Mouse (Mus musculus) CH12.LX (cell line): ENCODE results near the gene Rex1bd. TPM values are rescaled to one million over a fixed set of nuclear protein-coding genes. Genes with fewer than 3 reads are reported as not detected.
A peak's percentile ranks its signal among the peaks of the same experiment; 100 is the strongest.

ENCODE experiments used
- DNase-seq: peaks from one replicate; pipeline ENCODE4 v3.0.0-alpha.2; 2013; ENCODE audit errors: extremely low read depth
- H3K27ac ChIP-seq: 2 replicates; pipeline ENCODE4 v1.5.1; 2012; ENCODE audit warnings: low read depth, mild to moderate bottlenecking, control low read depth, moderate library complexity; ENCODE audit not compliant: insufficient read depth
- H3K27me3 ChIP-seq: replicated peaks from 2 replicates; pipeline ENCODE3; 2012; ENCODE audit warnings: inconsistent platforms
- H3K36me3 ChIP-seq, 2 experiments: replicated peaks in 1 of 2; 2 replicates each; pipeline versions ENCODE3 to v1.6.1; 2012; ENCODE audit warnings: inconsistent platforms in 1 of 2, low read length in 1 of 2, mild to moderate bottlenecking in 1 of 2, mixed read lengths in 1 of 2, moderate library complexity in 1 of 2; ENCODE audit not compliant: control insufficient read depth in 1 of 2, insufficient read depth in 1 of 2
- H3K4me1 ChIP-seq, 2 experiments: 2 replicates each; pipeline ENCODE4 v1.6.1; 2012; ENCODE audit warnings: inconsistent platforms in 1 of 2, moderate library complexity in 1 of 2; ENCODE audit not compliant: insufficient read depth in 2 of 2, control insufficient read depth in 1 of 2
- H3K4me2 ChIP-seq: 2 replicates; pipeline ENCODE4 v1.6.1; 2012; ENCODE audit warnings: low read depth, mild to moderate bottlenecking, control low read depth; ENCODE audit not compliant: poor library complexity, insufficient read depth, severe bottlenecking
- H3K4me3 ChIP-seq, 3 experiments: fragments of 150-350 bp in 1 of 3; sonication (generic) in 1 of 3; replicated peaks in 1 of 3; 2 replicates each; pipeline versions ENCODE3 to v1.5.1; 2011 to 2012; ENCODE audit warnings: low read depth in 2 of 3, low read length in 2 of 3, mild to moderate bottlenecking in 2 of 3, moderate library complexity in 2 of 3, control low read depth in 1 of 3, improper control_type of control experiment in 1 of 3, inconsistent platforms in 1 of 3, mixed read lengths in 1 of 3; ENCODE audit not compliant: poor library complexity in 1 of 3
- H3K79me2 ChIP-seq: replicated peaks from 2 replicates; pipeline ENCODE4 v1.6.1; 2012; ENCODE audit warnings: mild to moderate bottlenecking, moderate library complexity; ENCODE audit not compliant: control insufficient read depth, poor library complexity, insufficient read depth, severe bottlenecking; ENCODE audit errors: extremely low read depth
- H3K9ac ChIP-seq: 2 replicates; pipeline ENCODE4 v1.6.1; 2012; ENCODE audit warnings: low read depth, mild to moderate bottlenecking, control low read depth, moderate library complexity; ENCODE audit not compliant: insufficient read depth
- H3K9me3 ChIP-seq: replicated peaks from 2 replicates; pipeline ENCODE3; 2012; ENCODE audit warnings: low read length, inconsistent platforms, mixed read lengths
- BHLHE40 ChIP-seq: IDR thresholded peaks from 2 replicates; pipeline ENCODE4 v1.6.1; 2011; ENCODE audit warnings: mild to moderate bottlenecking, low read depth, low read length, improper control_type of control experiment
- CHD1 ChIP-seq: IDR thresholded peaks from 2 replicates; pipeline ENCODE4 v1.6.1; 2012; ENCODE audit warnings: low read depth, low read length, improper control_type of control experiment, inconsistent platforms
- ELF1 ChIP-seq: IDR thresholded peaks from 2 replicates; pipeline ENCODE4 v1.6.1; 2014; ENCODE audit warnings: low read depth, mild to moderate bottlenecking, inconsistent platforms, low read length, improper control_type of control experiment
- EP300 ChIP-seq: IDR thresholded peaks from 2 replicates; pipeline ENCODE4 v1.6.1; 2011; ENCODE audit warnings: low read length, improper control_type of control experiment
- GABPA ChIP-seq: IDR thresholded peaks from 2 replicates; pipeline ENCODE4 v1.6.1; 2012; ENCODE audit warnings: low read depth, low read length, improper control_type of control experiment, inconsistent platforms; ENCODE audit not compliant: insufficient replicate concordance
- HCFC1 ChIP-seq: IDR thresholded peaks from 2 replicates; pipeline ENCODE4 v1.6.1; 2012; ENCODE audit warnings: low read depth, mild to moderate bottlenecking, inconsistent platforms, low read length, improper control_type of control experiment
- JUN ChIP-seq: IDR thresholded peaks from 2 replicates; pipeline ENCODE4 v1.6.1; 2011; ENCODE audit warnings: low read depth, mild to moderate bottlenecking, low read length, improper control_type of control experiment, moderate library complexity; ENCODE audit not compliant: insufficient read depth
- MAZ ChIP-seq: IDR thresholded peaks from 2 replicates; pipeline ENCODE4 v1.6.1; 2012; ENCODE audit warnings: low read depth, mild to moderate bottlenecking, inconsistent platforms, low read length, improper control_type of control experiment, moderate library complexity
- MYC ChIP-seq: IDR thresholded peaks from 2 replicates; pipeline ENCODE4 v1.6.1; 2011; ENCODE audit warnings: low read depth, mild to moderate bottlenecking, improper control_type of control experiment, low read length
- NELFE ChIP-seq: IDR thresholded peaks from 2 replicates; pipeline ENCODE4 v1.6.1; 2011; ENCODE audit warnings: low read depth, low read length, improper control_type of control experiment
- POLR2A ChIP-seq: IDR thresholded peaks from 2 replicates; pipeline ENCODE4 v1.6.1; 2011; ENCODE audit warnings: low read depth, mild to moderate bottlenecking, improper control_type of control experiment, low read length
- RAD21 ChIP-seq: IDR thresholded peaks from 2 replicates; pipeline ENCODE4 v1.6.1; 2011; ENCODE audit warnings: low read depth, mild to moderate bottlenecking, low read length, improper control_type of control experiment, moderate library complexity
- RCOR1 ChIP-seq: conservative IDR thresholded peaks from 2 replicates; pipeline ENCODE4 v1.6.1; 2012; ENCODE audit warnings: low read depth, mild to moderate bottlenecking, inconsistent platforms, low read length, improper control_type of control experiment
- SMC3 ChIP-seq: IDR thresholded peaks from 2 replicates; pipeline ENCODE4 v1.6.1; 2011; ENCODE audit warnings: low read depth, low read length, improper control_type of control experiment
- USF1 ChIP-seq: IDR thresholded peaks from 2 replicates; pipeline ENCODE4 v1.6.1; 2014; ENCODE audit warnings: low read depth, mild to moderate bottlenecking, inconsistent platforms, low read length, improper control_type of control experiment
- USF2 ChIP-seq: conservative IDR thresholded peaks from 2 replicates; pipeline ENCODE4 v1.6.1; 2011; ENCODE audit warnings: low read depth, low read length, improper control_type of control experiment
- ZKSCAN1 ChIP-seq: IDR thresholded peaks from 2 replicates; pipeline ENCODE4 v1.6.1; 2012; ENCODE audit warnings: low read depth, inconsistent platforms, low read length, improper control_type of control experiment, borderline replicate concordance
- ZNF384 ChIP-seq: IDR thresholded peaks from 2 replicates; pipeline ENCODE4 v1.6.1; 2012; ENCODE audit warnings: low read depth, low read length, improper control_type of control experiment, inconsistent platforms
- dilution Hi-C: fragments of 300-500 bp; cut with MboI; formaldehyde crosslinking; loops from 2 replicates; pipeline ENCODE4 v1.14.3; 2020; ENCODE audit warnings: low sequenced_read_pairs; ENCODE audit not compliant: extremely low pct_unique_long_range_greater_than_20kb, extremely low pct_ligation_motif_present
- in situ Hi-C: fragments of 300-500 bp; cut with MboI; formaldehyde crosslinking; loops from 3 replicates; pipeline ENCODE4 v1.14.3; 2019; ENCODE audit warnings: low sequenced_read_pairs, low pct_ligation_motif_present, low pct_unique_long_range_greater_than_20kb, mixed read lengths
- polyA plus RNA-seq: library from polyadenylated mRNA; unstranded; fragments of >175 nt; gene quantifications from 2 replicates; pipeline ENCODE4 v1.2.1, GENCODE M21; 2012; ENCODE audit warnings: low read depth; ENCODE audit not compliant: insufficient read length
- total RNA-seq, 2 experiments: library from RNA; depleted of rRNA; stranded (reverse); fragments of 300-350 nt in 1 of 2; fragments of >200 nt in 1 of 2; gene quantifications; 2 replicates each; pipeline ENCODE4 v1.2.3; 2012 to 2014

Gene Rex1bd
- total and polyA plus RNA-seq, 3 experiments = 38.4 to 90.0 (median 47.8) TPM

- Histone ChIP-seq H3K27me3 (no peaks in the 10 kb centered on the region), H3K4me3 (peak overlapping the region; percentile 93 to 94 (median 94)), H3K9ac (peak overlapping the region; percentile 90), H3K4me2 (peak overlapping the region; percentile 79), H3K79me2 (peaks cover 30% of the 10 kb centered on the region), H3K27ac (no peak overlapping the region), H3K36me3 (peaks cover 10 to 52% of the 10 kb centered on the region in 2 experiments), H3K9me3 (no peaks in the 10 kb centered on the region), H3K4me1 (peaks cover 12 to 51% of the 10 kb centered on the region in 2 experiments)
- no peak for DNase-seq
- TF ChIP-seq ZNF384 (no peak), EP300 (no peak)
- in situ Hi-C loops (loop anchor here (10.0 kb wide), 1 partner anchor 64 kb away; the partner anchor contains the start of gene Ssbp4), dilution Hi-C loops (no loop called here)
These were observed 34.0 kb upstream of the Rex1bd start for GRCm38 (mm10) chr8:70540507-70541071.

GRCm38 (mm10) chr8:70540013-70540506, 33.5 kb upstream of the Rex1bd start:
- Histone ChIP-seq H3K9me3 (no peaks in the 10 kb centered on the region), H3K4me2 (peak overlapping the region; percentile 79)
- TF ChIP-seq USF2 = no peak
- no peak for TF ChIP-seq RAD21
- TF ChIP-seq JUN = no peak
- TF ChIP-seq MAZ = no peak
- no peak for TF ChIP-seq BHLHE40
- TF ChIP-seq RCOR1 = no peak
- TF ChIP-seq USF1 = no peak
- TF ChIP-seq NELFE = no peak
- no peak for TF ChIP-seq POLR2A
- TF ChIP-seq ELF1 = no peak
- no peak for TF ChIP-seq SMC3
- TF ChIP-seq MYC = no peak
- no peak for TF ChIP-seq HCFC1
- no peak for TF ChIP-seq CHD1
- TF ChIP-seq GABPA = no peak
- no peak for TF ChIP-seq ZKSCAN1
- TF ChIP-seq, all 38 proteins: peak for 0
- dilution Hi-C loops (no loop called here), in situ Hi-C loops (loop anchor here (10.0 kb wide), 1 partner anchor 65 kb away; the partner anchor contains the start of gene Ssbp4)
- Histone ChIP-seq H3K9ac (peak overlapping the region; percentile 90), H3K27me3 (no peaks in the 10 kb centered on the region), H3K79me2 (peaks cover 30% of the 10 kb centered on the region), H3K36me3 (peaks cover 15 to 53% of the 10 kb centered on the region in 2 experiments), H3K27ac (no peak overlapping the region), H3K4me1 (peaks cover 12 to 51% of the 10 kb centered on the region in 2 experiments), H3K4me3 (peak overlapping the region; percentile 93 to 94 (median 94))
- no peak for DNase-seq
